Mouse (Mus musculus) MEL (cell line): ENCODE results near the gene Cysrt1. TPM values are rescaled to one million over a fixed set of nuclear protein-coding genes. Genes with fewer than 3 reads are reported as not detected.
"Not testable (repeated sequence)": the region's sequence is repeated elsewhere in the genome, so short reads cannot be mapped to it uniquely, and the experiment has no call there.

Experiments
- DNase-seq: peaks from one replicate; pipeline ENCODE4 v3.0.0; 2011; ENCODE audit warnings: low read depth, low spot score
- H3K27ac ChIP-seq: 2 replicates; pipeline ENCODE4 v1.5.1; 2012; ENCODE audit warnings: low read depth, mild to moderate bottlenecking, control low read depth, low read length, moderate library complexity; ENCODE audit not compliant: control insufficient read depth
- H3K27me3 ChIP-seq, 2 experiments: fragments of 150-350 bp in 1 of 2; sonication (generic) in 1 of 2; 2 replicates each; pipeline ENCODE4 v1.6.1; 2012; ENCODE audit warnings: low read length in 2 of 2, mild to moderate bottlenecking in 2 of 2, improper control_type of control experiment in 1 of 2, moderate library complexity in 1 of 2; ENCODE audit not compliant: insufficient read depth in 2 of 2, control insufficient read depth in 1 of 2
- H3K36me3 ChIP-seq, 2 experiments: 2 replicates each; pipeline ENCODE4 v1.6.1; 2012 to 2014; ENCODE audit warnings: low read length in 2 of 2, improper control_type of control experiment in 1 of 2, inconsistent platforms in 1 of 2, mild to moderate bottlenecking in 1 of 2; ENCODE audit not compliant: insufficient read depth in 2 of 2, control insufficient read depth in 1 of 2
- H3K4me1 ChIP-seq, 2 experiments: fragments of 150-350 bp in 1 of 2; sonication (generic) in 1 of 2; 2 replicates each; pipeline ENCODE4 v1.6.1; 2012; ENCODE audit warnings: low read length in 2 of 2, improper control_type of control experiment in 1 of 2, mild to moderate bottlenecking in 1 of 2; ENCODE audit not compliant: insufficient read depth in 2 of 2, control insufficient read depth in 1 of 2
- H3K4me3 ChIP-seq, 2 experiments: fragments of 150-350 bp in 1 of 2; sonication (generic) in 1 of 2; 2 replicates each; pipeline ENCODE4 v1.5.1; 2012; ENCODE audit warnings: low read depth in 2 of 2, low read length in 2 of 2, mild to moderate bottlenecking in 2 of 2, moderate library complexity in 2 of 2, control low read depth in 1 of 2, improper control_type of control experiment in 1 of 2; ENCODE audit not compliant: control insufficient read depth in 1 of 2, insufficient read depth in 1 of 2
- H3K79me2 ChIP-seq: 2 replicates; pipeline ENCODE4 v1.6.1; 2012; ENCODE audit warnings: mild to moderate bottlenecking, low read length, moderate library complexity; ENCODE audit not compliant: control insufficient read depth, poor library complexity, insufficient read depth
- H3K9ac ChIP-seq: 2 replicates; pipeline ENCODE4 v1.6.1; 2012; ENCODE audit warnings: low read depth, mild to moderate bottlenecking, control low read depth, low read length, moderate library complexity; ENCODE audit not compliant: control insufficient read depth, poor library complexity, severe bottlenecking
- H3K9me3 ChIP-seq: fragments of 150-350 bp; sonication (generic); replicated peaks from 2 replicates; pipeline ENCODE4 v1.6.1; 2012; ENCODE audit warnings: mild to moderate bottlenecking, low read length, improper control_type of control experiment, moderate library complexity; ENCODE audit not compliant: insufficient read depth
- CTCF ChIP-seq, 3 experiments: IDR thresholded peaks in 2 of 3; conservative IDR thresholded peaks in 1 of 3; 2 replicates each; pipeline ENCODE4 v1.5.1; 2011 to 2012; ENCODE audit warnings: low read length in 3 of 3, low read depth in 2 of 3, mild to moderate bottlenecking in 2 of 3, improper control_type of control experiment in 1 of 3, inconsistent platforms in 1 of 3, mixed read lengths in 1 of 3, moderate library complexity in 1 of 3; ENCODE audit not compliant: control insufficient read depth in 1 of 3, insufficient read depth in 1 of 3, poor library complexity in 1 of 3, severe bottlenecking in 1 of 3
- ELF1 ChIP-seq: IDR thresholded peaks from 2 replicates; pipeline ENCODE4 v1.6.1; 2014; ENCODE audit warnings: low read depth, mild to moderate bottlenecking, inconsistent platforms, low read length, improper control_type of control experiment, moderate library complexity
- HCFC1 ChIP-seq: IDR thresholded peaks from 2 replicates; pipeline ENCODE4 v1.6.1; 2012; ENCODE audit warnings: low read depth, mild to moderate bottlenecking, inconsistent platforms, low read length, improper control_type of control experiment, moderate library complexity
- MAZ ChIP-seq: IDR thresholded peaks from 2 replicates; pipeline ENCODE4 v1.6.1; 2012; ENCODE audit warnings: low read depth, mild to moderate bottlenecking, inconsistent platforms, low read length, improper control_type of control experiment
- MXI1 ChIP-seq: IDR thresholded peaks from 2 replicates; pipeline ENCODE4 v1.6.1; 2011; ENCODE audit warnings: mild to moderate bottlenecking, low read depth, low read length, improper control_type of control experiment
- MYC ChIP-seq: IDR thresholded peaks from 2 replicates; pipeline ENCODE4 v1.6.1; 2011; ENCODE audit warnings: low read depth, mild to moderate bottlenecking, low read length, improper control_type of control experiment, moderate library complexity
- NRF1 ChIP-seq: IDR thresholded peaks from 2 replicates; pipeline ENCODE4 v1.6.1; 2014; ENCODE audit warnings: low read depth, mild to moderate bottlenecking, inconsistent platforms, low read length, improper control_type of control experiment, moderate library complexity; ENCODE audit not compliant: poor library complexity, insufficient read depth, severe bottlenecking
- RAD21 ChIP-seq: IDR thresholded peaks from 2 replicates; pipeline ENCODE4 v1.6.1; 2011; ENCODE audit warnings: mild to moderate bottlenecking, low read depth, low read length, improper control_type of control experiment
- SIN3A ChIP-seq: IDR thresholded peaks from 2 replicates; pipeline ENCODE4 v1.6.1; 2012; ENCODE audit warnings: low read length, improper control_type of control experiment, inconsistent platforms
- SMC3 ChIP-seq: IDR thresholded peaks from 2 replicates; pipeline ENCODE4 v1.6.1; 2011; ENCODE audit warnings: low read depth, low read length, improper control_type of control experiment
- TBP ChIP-seq: IDR thresholded peaks from 2 replicates; pipeline ENCODE4 v1.8.0; 2011; ENCODE audit warnings: low read depth, low read length, improper control_type of control experiment
- UBTF ChIP-seq: IDR thresholded peaks from 2 replicates; pipeline ENCODE4 v1.6.1; 2012; ENCODE audit warnings: low read depth, mild to moderate bottlenecking, inconsistent platforms, low read length, improper control_type of control experiment, moderate library complexity, borderline replicate concordance; ENCODE audit not compliant: insufficient read depth
- ZC3H11A ChIP-seq: IDR thresholded peaks from 2 replicates; pipeline ENCODE4 v1.6.1; 2012; ENCODE audit warnings: low read depth, mild to moderate bottlenecking, inconsistent platforms, low read length, improper control_type of control experiment
- ZNF384 ChIP-seq: IDR thresholded peaks from 2 replicates; pipeline ENCODE4 v1.6.1; 2012; ENCODE audit warnings: low read depth, mild to moderate bottlenecking, inconsistent platforms, low read length, improper control_type of control experiment
- polyA plus RNA-seq, 2 experiments: library from polyadenylated mRNA; stranded (reverse) in 1 of 2; unstranded in 1 of 2; fragments of >175 nt in 1 of 2; fragments of >200 nt in 1 of 2; gene quantifications; 2 replicates each; pipeline versions ENCODE4 v1.2.1 to v1.2.4; 2012; ENCODE audit warnings: low replicate concordance in 2 of 2, low read depth in 1 of 2; ENCODE audit not compliant: insufficient read length in 2 of 2, insufficient read depth in 1 of 2, missing spikeins in 1 of 2
- total RNA-seq: library from RNA; depleted of rRNA; stranded (reverse); fragments of 300-350 nt; gene quantifications from 2 replicates; pipeline ENCODE4 v1.2.3, GENCODE M21; 2012

The Cysrt1 gene
- total and polyA plus RNA-seq, 3 experiments: 0.15 to 0.19 TPM; not detected in 1

DNA sequence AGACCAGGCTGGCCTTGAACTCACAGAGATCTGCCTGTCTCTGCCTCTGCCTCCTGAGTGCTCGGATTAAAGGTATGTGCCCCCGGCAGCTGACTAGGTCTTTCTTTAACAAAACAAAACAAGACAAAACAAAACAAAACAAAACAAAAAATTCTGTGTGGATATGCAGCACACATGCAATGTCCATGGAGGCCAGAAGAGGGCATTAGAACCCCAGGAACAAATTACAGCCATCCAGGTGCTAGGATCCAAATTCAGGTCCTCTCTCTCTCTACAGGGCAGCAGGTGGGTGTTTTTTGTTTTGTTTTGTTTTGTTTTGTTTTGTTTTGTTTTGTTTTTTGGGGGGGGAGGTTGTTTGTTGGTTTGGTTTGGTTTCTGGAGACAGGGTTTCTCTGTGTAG lies 16.6 kb upstream of the Cysrt1 start:
- Histone ChIP-seq H3K4me1 (peaks cover 2 to 16% of the 10 kb centered on the region in 2 experiments; a peak in 2 of 4 replicates), H3K4me3 (0 out of 4 replicates have a peak overlapping the region, but pooled peaks of 1 of the 2 experiments have one; percentile 20), H3K36me3 (peaks cover 0 to 10% of the 10 kb centered on the region in 2 experiments; a peak in 2 of 4 replicates), H3K27me3 (no peaks in the 10 kb centered on the region), H3K79me2 (peaks cover 34% of the 10 kb centered on the region), H3K9me3 (no peaks in the 10 kb centered on the region), H3K27ac (no peak overlapping the region), H3K9ac (peak overlapping the region; percentile 36; the same call in 1 of the 2 replicates)
- TF ChIP-seq SMC3 (peak; percentile 73), MAZ (no peak), ZC3H11A (peak; percentile 80), UBTF (no peak), RAD21 (peak; percentile 81), SIN3A (peak; percentile 52; the same call in 1 of the 2 replicates), CTCF (IDR thresholded peaks at IDR 0.05 in 2 of 3, conservative IDR thresholded peaks at IDR 0.05 in 1 of 3; ENCODE audit: control insufficient read depth in 1 of 3, insufficient read depth in 1 of 3, low read depth in 2 of 3, low read length in 3 of 3, poor library complexity in 1 of 3, severe bottlenecking in 1 of 3) (peak; percentile 59 to 78 (median 64))
- DNase-seq: peak; percentile 65

GRCm38 (mm10) chr2:25257250-25257649 lies 15.0 kb upstream of the Cysrt1 start:
- DNase-seq, H3K27ac ChIP-seq, H3K36me3 ChIP-seq, H3K27me3 ChIP-seq, H3K9me3 ChIP-seq: not testable (repeated sequence)
- Histone ChIP-seq H3K4me1 (peaks cover 2 to 14% of the 10 kb centered on the region in 2 experiments; a peak in 1 of 4 replicates), H3K79me2 (peaks cover 20% of the 10 kb centered on the region), H3K4me3 (peak overlapping the region; percentile 31 to 32; a peak in 3 of 4 replicates), H3K9ac (peak overlapping the region; percentile 54)
- peak; percentile 74 for TF ChIP-seq TBP

GRCm38 (mm10) chr2:25256443-25257109 lies 14.3 kb upstream of the Cysrt1 start:
- not testable (repeated sequence) for H3K36me3 ChIP-seq, H3K9me3 ChIP-seq, H3K27me3 ChIP-seq, H3K27ac ChIP-seq
- Histone ChIP-seq H3K4me3 (peak overlapping the region; percentile 87 to 97), H3K4me1 (peaks cover 2 to 14% of the 10 kb centered on the region in 2 experiments; a peak in 1 of 4 replicates), H3K79me2 (peaks cover 20% of the 10 kb centered on the region), H3K9ac (peak overlapping the region; percentile 96)
- TF ChIP-seq MXI1 (peak; percentile 76), NRF1 (0 out of 2 replicates have a peak, but pooled peaks have one; percentile 9), RAD21 (peak; percentile 81), TBP (0 out of 2 replicates have a peak, but pooled peaks have one; percentile 22), ZNF384 (0 out of 2 replicates have a peak, but pooled peaks have one; percentile 54), ZC3H11A (peak; percentile 78), HCFC1 (peak; percentile 56; the same call in 1 of the 2 replicates), CTCF (IDR thresholded peaks at IDR 0.05 in 2 of 3, conservative IDR thresholded peaks at IDR 0.05 in 1 of 3; ENCODE audit: control insufficient read depth in 1 of 3, insufficient read depth in 1 of 3, low read depth in 2 of 3, low read length in 3 of 3, poor library complexity in 1 of 3, severe bottlenecking in 1 of 3) (peak; percentile 38 to 72 (median 59)), SIN3A (peak; percentile 91), SMC3 (peak; percentile 76), ELF1 (peak; percentile 47; the same call in 1 of the 2 replicates), MYC (peak; percentile 92)
- peak; percentile 90 for DNase-seq
